Mouse (Mus musculus) liver, embryonic 14.5 days (tissue): Measurements from ENCODE around the gene Sdccag8. TPM values are rescaled to one million over a fixed set of nuclear protein-coding genes. Genes with fewer than 3 reads are reported as not detected.

Source experiments
- ATAC-seq: fragments of 200-750 bp; cut with Nextera tagmentation; 2 replicates; pipeline ENCODE4 v1.8.0; 2017; ENCODE audit warnings: moderate number of reproducible peaks, mild to moderate bottlenecking, moderate library complexity; ENCODE audit not compliant: insufficient read depth
- DNase-seq, 3 experiments: peaks; one replicate each; pipeline ENCODE4 v3.0.0-alpha.2; 2012 to 2013; ENCODE audit warnings: low read depth in 3 of 3, low spot score in 3 of 3
- H3K27ac ChIP-seq: fragments of 300-500 bp; sonication (generic); 2 replicates; pipeline ENCODE4 v1.5.1; 2014; ENCODE audit warnings: moderate library complexity, mild to moderate bottlenecking, control low read depth, inconsistent platforms
- H3K27me3 ChIP-seq: fragments of 300-500 bp; sonication (generic); 2 replicates; pipeline ENCODE4 v1.6.1; 2014; ENCODE audit warnings: mild to moderate bottlenecking, low read length, moderate library complexity; ENCODE audit not compliant: control insufficient read depth, insufficient read depth
- H3K36me3 ChIP-seq: fragments of 300-500 bp; sonication (generic); replicated peaks from 2 replicates; pipeline ENCODE4 v1.6.1; 2014; ENCODE audit warnings: low read depth; ENCODE audit not compliant: control insufficient read depth, insufficient read depth
- H3K4me1 ChIP-seq, 2 experiments: fragments of 200-500 bp in 1 of 2; fragments of 300-500 bp in 1 of 2; sonication (generic) in 1 of 2; replicated peaks; 2 replicates each; pipeline ENCODE4 v1.6.1; 2012 to 2014; ENCODE audit warnings: antibody characterized with exemption in 1 of 2, inconsistent platforms in 1 of 2, low read length in 1 of 2; ENCODE audit not compliant: control insufficient read depth in 2 of 2, insufficient read depth in 2 of 2
- H3K4me2 ChIP-seq: fragments of 300-500 bp; sonication (generic); 2 replicates; pipeline ENCODE4 v1.6.1; 2014; ENCODE audit warnings: low read depth, mild to moderate bottlenecking, control low read depth, moderate library complexity
- H3K4me3 ChIP-seq, 2 experiments: fragments of 200-500 bp in 1 of 2; fragments of 300-500 bp in 1 of 2; sonication (generic) in 1 of 2; 2 replicates each; pipeline ENCODE4 v1.5.1; 2012 to 2014; ENCODE audit warnings: low read depth in 2 of 2, low read length in 2 of 2, mild to moderate bottlenecking in 2 of 2, control low read depth in 1 of 2, inconsistent platforms in 1 of 2, moderate library complexity in 1 of 2; ENCODE audit not compliant: insufficient read depth in 1 of 2
- H3K9ac ChIP-seq: fragments of 300-500 bp; sonication (generic); replicated peaks from 2 replicates; pipeline ENCODE4 v1.6.1; 2014; ENCODE audit warnings: mild to moderate bottlenecking, control low read depth, moderate library complexity
- H3K9me3 ChIP-seq: fragments of 300-500 bp; sonication (generic); 2 replicates; pipeline ENCODE4 v1.6.1; 2016; ENCODE audit warnings: low read length, mixed read lengths; ENCODE audit not compliant: control insufficient read depth
- CTCF ChIP-seq: IDR thresholded peaks from 2 replicates; pipeline ENCODE4 v1.5.1; 2016; ENCODE audit warnings: antibody characterized with exemption, low read depth, control low read depth
- EP300 ChIP-seq: IDR thresholded peaks from 2 replicates; pipeline ENCODE4 v1.6.1; 2016; ENCODE audit warnings: antibody characterized with exemption, low read depth
- WGBS: fragments of 180-500 bp; shearing (Covaris S2); extraction: QIAGEN DNeasy Blood & Tissue Kit; methylation state at CpG from one replicate; pipeline ENCODE4 v1.1.7; 2014; ENCODE audit not compliant: insufficient replicate concordance; 5-methylcytosine and 5-hydroxymethylcytosine counted together
- polyA plus RNA-seq, 2 experiments: library from polyadenylated mRNA; depleted of rRNA in 1 of 2; stranded (reverse) in 1 of 2; unstranded in 1 of 2; fragments of >200 nt; fragmentation: Nextera tagmentation in 1 of 2; extraction: Ambion mirVana in 1 of 2; gene quantifications; 2 replicates each; pipeline versions ENCODE4 v1.2.1 to v1.2.3; 2012 to 2014

Gene Sdccag8
- polyA plus RNA-seq, 2 experiments: 2.7 to 5.1 TPM

DNA sequence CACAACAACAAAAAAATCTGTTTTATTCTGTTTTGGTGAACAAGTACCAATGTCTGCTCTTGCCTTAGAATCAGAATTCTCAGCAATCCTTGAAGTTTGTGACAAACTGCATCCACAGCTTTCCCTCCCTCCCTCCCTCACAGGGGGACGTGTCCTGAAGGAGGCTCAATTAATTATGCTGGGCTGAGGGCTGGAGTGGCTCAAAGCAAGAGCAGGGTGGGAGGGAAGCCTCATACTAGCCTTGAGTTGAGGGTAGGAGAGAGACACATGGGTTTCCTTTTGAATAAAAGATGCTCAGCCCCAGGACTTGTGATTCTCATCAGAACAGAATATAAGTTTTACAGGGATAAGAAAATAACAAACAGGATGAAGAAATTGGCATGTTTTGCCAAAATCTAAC is 217.8 kb downstream of the Sdccag8 start:
- Histone ChIP-seq H3K4me2 (no peak overlapping the region), H3K4me3 (no peak overlapping the region), H3K9me3 (no peaks in the 10 kb centered on the region), H3K36me3 (no peaks in the 10 kb centered on the region), H3K4me1 (no peaks in the 10 kb centered on the region), H3K27me3 (no peaks in the 10 kb centered on the region), H3K27ac (no peak overlapping the region), H3K9ac (no peak overlapping the region)
- 53% methylated on average over 1 of the region's 1 CpGs for WGBS
- DNase-seq (no peak), ATAC-seq (no peak)
- TF ChIP-seq EP300 (no peak), CTCF (no peak)

DNA sequence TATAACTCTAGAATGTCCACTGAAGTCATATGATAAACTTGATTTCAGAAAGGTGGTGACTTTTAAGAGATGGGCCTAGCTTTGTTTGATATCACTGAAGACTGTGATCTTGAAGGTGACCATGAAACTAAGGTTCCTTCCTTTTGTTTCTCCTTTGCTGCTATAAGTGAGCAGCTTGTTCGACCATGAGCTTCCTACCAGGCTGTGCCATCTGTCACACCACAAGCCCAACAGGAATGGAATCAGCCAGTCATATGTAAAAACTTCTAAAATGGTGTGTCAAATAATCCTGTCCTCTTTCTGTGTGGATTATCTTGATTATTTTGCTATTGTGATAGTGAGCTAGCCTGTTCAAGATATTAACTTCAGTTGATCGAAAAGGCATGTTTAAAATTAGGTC is 221.0 kb downstream of the Sdccag8 start:
- Histone ChIP-seq H3K27me3 (no peaks in the 10 kb centered on the region), H3K27ac (no peak overlapping the region), H3K9ac (no peak overlapping the region), H3K4me1 (no peaks in the 10 kb centered on the region), H3K36me3 (no peaks in the 10 kb centered on the region), H3K4me3 (no peak overlapping the region), H3K4me2 (no peak overlapping the region), H3K9me3 (no peaks in the 10 kb centered on the region)
- ATAC-seq: no peak
- WGBS: 45% methylated on average over 2 of the region's 2 CpGs
- TF ChIP-seq CTCF (no peak), EP300 (no peak)
- no peak for DNase-seq

DNA sequence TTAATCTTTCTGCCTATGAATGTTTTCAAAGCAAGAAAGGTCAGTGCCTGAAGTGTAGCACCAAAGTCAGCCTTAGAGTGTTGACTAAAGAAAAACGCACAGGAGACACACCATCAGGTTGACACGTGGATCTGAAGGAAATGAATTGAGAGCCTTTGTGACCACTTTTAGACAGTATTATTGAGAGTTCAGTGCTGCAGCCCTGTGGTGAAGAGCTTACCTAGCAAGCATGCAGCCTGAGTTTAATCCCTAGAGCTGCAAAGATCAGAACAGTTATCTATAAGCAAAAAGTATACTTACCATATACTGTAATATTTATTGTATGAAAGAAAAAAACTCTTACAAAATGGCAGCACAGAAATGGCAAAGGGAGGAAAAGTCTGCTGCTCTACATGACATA is 223.9 kb downstream of the Sdccag8 start:
- Histone ChIP-seq H3K4me3 (no peak overlapping the region), H3K9me3 (no peaks in the 10 kb centered on the region), H3K4me1 (no peaks in the 10 kb centered on the region), H3K27me3 (no peaks in the 10 kb centered on the region), H3K9ac (no peak overlapping the region), H3K27ac (no peak overlapping the region), H3K4me2 (no peak overlapping the region), H3K36me3 (no peaks in the 10 kb centered on the region)
- ATAC-seq: no peak
- DNase-seq: no peak
- TF ChIP-seq EP300: no peak
- no peak for TF ChIP-seq CTCF
- WGBS: 52% methylated on average over 2 of the region's 2 CpGs

DNA sequence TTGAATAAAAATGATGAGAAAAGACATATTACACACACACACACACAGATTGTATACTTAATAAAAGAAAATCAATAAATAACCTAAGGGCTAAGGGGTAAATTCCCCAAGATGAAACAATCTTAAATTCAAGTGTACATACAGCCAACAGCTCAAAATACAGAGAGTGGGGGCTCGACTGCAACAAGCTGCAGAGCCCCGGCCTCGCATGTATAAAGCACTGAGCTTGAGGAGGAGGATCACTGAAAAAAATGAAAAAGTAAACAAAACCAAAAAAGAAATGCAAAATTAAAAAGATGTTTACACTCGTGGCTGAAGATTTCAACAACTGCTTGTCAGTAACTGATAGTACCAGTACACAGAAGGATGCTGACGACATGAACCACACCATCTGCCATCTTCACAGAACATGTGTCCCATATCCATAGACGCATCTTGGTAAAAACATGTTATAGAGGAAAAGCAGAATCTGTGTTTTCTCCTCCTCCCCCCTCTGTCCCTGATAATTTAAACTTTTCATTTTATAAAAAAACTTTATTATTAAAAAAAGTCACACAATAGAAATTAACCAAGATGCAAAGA is 224.7 kb downstream of the Sdccag8 start:
- WGBS: 58% methylated on average over 6 of the region's 6 CpGs
- no peak for TF ChIP-seq CTCF
- ATAC-seq (no peak), DNase-seq (no peak)
- H3K36me3 ChIP-seq: no peaks in the 10 kb centered on the region
- H3K4me2 ChIP-seq: no peak overlapping the region
- H3K9me3 ChIP-seq: no peaks in the 10 kb centered on the region
- no peak overlapping the region for H3K9ac ChIP-seq
- no peak overlapping the region for H3K27ac ChIP-seq
- no peaks in the 10 kb centered on the region for H3K27me3 ChIP-seq
- H3K4me3 ChIP-seq: no peak overlapping the region
- H3K4me1 ChIP-seq: no peaks in the 10 kb centered on the region

DNA sequence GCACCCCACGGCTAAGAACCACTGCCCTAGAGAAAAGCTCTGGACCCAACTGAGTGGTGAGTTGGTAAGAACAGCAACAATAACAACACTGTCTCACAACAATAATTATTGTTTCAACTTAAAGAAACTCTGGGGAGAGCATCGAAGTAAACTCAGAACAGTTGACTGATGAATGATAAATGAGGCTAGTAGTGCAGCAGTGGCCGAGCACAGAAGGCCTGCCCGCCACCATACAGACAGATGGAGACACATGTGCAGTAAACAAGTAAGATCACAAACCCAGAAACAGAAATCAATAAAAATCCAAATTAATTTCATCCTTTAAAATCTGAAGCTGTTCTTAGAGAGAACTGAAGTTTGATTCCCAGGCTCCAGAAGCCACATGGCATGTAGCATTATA is 225.6 kb downstream of the Sdccag8 start:
- Histone ChIP-seq H3K27ac (no peak overlapping the region), H3K36me3 (no peaks in the 10 kb centered on the region), H3K9me3 (no peaks in the 10 kb centered on the region), H3K27me3 (no peaks in the 10 kb centered on the region), H3K4me1 (no peaks in the 10 kb centered on the region), H3K4me2 (no peak overlapping the region), H3K9ac (no peak overlapping the region), H3K4me3 (no peak overlapping the region)
- ATAC-seq (no peak), DNase-seq (no peak)
- no peak for TF ChIP-seq EP300
- TF ChIP-seq CTCF: no peak
- 68% methylated on average over 4 of the region's 4 CpGs for WGBS
